Mouse (Mus musculus): ENCODE data around the gene Gemin7.
A peak's percentile ranks its signal among the peaks of the same experiment; 100 is the strongest.

The Gemin7 gene

DNA sequence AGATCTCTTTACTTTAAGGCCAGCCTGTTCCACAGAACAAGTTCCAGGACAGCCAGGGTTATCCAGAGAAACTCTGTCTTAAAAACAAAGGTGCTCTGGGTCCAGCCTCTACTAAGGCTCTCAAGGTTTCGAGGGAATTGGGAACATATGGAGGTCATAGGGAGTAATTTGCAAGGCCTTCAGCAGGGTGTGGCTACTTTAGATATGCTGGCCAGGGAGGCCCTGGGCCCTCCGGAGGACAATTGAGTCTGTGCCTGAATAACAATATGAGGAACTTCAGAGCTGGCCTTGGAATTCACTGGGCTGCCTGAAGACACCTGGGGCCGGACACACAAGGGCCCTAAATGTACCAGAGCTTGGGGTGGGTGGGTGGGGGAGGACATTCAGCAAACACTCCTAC is 1.8 kb downstream of the Gemin7 start:
- no peak for DNase-seq

DNA sequence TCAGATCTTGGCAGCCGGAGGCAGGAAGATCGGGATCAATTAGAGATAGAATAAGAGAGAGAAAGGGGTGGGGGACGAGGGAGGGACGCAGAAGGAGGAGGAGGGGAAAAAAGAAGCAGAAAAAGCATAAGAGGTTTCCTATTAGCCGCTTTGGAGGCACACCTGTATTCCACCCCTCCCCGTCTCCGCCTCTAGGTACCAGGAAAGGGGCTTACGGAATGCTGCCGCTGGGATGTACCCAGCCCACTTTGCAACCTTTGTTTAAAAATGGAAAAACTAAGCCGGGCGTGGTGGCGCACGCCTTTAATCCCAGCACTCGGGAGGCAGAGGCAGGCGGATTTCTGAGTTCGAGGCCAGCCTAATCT is 3.6 kb downstream of the Gemin7 start:
- DNase-seq, result no peak

DNA sequence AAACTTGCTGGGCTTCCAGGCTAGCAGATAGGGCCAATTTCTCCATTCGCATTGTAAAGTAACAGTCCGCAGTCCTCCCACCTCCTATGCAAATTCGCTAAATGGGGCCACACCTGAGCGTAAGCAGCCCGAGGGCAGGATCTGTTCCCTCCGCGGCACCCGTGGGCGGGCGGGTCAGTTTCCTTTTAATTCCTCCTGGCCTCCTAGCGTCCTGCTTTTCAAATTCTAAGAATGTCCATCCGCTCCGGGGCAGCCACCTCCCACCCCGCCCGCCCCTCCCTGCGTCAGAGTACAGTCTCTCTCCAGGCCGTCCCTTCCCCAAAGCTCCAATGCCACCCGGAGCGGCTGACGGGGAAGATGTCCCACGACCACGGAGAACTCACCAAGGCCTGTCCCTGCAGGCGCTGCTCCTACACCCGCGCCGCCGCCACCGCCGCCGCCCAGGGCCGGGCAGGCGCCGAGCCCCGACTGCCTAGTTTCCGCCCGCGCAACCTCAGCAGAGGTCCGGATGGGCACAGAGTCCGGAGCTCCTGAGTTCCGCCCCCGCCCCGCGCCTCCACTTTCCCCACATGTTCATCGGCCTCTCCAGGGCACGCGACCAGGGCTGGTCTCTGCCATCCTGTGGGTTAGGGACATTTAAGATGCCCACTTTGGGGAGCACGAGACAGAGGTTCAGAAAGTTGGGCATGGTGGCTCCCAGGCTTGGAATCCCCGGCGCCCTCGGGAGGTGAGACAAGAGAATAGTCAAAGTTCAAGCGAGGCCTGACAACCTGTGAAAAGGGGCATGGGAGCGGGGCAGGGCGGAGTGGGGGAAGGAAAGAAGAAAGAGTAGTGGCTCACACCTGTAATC is 4.2 kb downstream of the Gemin7 start:
- DNase-seq, result peak; percentile 79

- DNase-seq, result no peak
Observed at GRCm38 (mm10) chr7:19569647-19570046, 7.7 kb downstream of the Gemin7 start.

GRCm38 (mm10) chr7:19567426-19567825 is 10.0 kb downstream of the Gemin7 start:
- no peak for DNase-seq

DNA sequence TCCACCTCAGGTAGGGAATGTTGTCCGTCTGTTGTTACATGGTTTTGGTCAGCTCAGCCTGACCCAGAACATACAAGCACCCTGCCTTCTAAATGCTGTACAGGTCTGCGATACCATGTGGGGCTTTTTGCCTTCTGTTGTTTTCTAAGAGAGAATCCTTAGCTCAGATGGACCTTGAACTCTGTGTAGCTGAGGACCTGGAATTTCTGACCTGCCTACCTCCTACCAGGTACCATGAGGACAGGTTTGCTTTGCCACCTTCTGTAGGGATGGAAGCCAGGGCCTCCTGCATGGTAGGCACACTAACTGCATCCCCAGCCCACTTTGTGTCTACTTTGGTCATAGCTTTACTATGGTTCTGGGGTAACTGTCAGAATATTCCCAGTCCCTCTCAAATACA is 11.6 kb downstream of the Gemin7 start:
- DNase-seq, result no peak

- DNase-seq, result no peak
Observed at GRCm38 (mm10) chr7:19564455-19564854, 12.9 kb downstream of the Gemin7 start.

DNA sequence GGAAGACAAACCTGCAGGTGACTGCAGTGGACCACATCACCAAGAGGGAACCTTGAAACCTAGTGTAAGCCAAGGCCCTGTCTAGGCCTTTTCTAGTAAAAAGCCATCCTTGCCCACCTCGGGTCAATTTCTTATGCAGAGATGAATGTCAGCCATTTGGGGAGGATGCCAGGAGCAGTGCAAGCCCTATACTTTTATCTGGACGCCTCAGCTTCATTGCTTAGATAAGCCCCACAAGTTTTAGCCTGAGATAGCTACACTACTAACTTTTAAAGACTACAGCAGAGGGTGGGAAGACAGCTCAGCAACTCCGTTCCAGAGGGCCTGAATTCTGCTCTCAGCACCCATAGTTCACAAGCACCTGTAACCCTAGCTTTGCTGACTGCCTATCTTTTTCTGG is 13.5 kb downstream of the Gemin7 start:
- DNase-seq, result no peak

DNA sequence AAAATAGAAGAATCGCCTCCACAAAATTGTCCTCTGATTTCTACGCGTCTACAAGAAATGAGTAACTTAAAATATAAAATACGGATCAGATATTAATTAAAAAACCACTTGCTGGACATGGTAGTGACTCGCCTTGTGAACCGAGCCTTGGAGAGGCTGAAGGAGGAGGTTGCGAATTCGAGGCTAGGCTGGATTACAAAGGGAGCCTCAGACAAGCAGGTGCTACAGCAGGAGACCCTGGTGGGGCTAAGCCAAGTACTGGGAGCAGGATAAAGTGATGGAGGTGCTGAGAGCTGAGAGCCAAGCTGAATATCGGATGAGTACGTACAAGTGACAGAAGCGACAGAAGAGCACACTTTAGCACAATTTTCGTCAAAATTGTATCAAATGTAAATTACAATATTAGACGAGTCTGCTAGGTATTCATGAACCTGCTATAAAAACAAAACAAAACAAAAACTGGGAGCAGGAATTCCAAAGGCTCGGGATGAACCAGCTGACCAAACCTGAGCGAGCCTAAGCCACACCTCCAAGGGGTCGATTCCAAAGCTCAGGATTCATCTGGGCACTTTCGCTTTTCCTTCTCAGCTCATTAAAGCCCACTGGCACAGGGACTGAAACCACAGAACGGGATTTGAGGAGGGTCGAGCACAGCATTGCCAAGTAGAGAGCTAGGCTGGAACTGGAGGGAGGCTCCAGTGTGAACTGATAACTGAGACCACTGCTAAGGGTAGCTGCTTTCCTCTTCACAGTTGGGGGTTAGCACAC is 14.6 kb downstream of the Gemin7 start, which contains the start of gene Ppp1r37:
Gene Ppp1r37 (minus strand): TSS at position 434 of the 768 bp plus-strand sequence.
- no peak for DNase-seq

DNA sequence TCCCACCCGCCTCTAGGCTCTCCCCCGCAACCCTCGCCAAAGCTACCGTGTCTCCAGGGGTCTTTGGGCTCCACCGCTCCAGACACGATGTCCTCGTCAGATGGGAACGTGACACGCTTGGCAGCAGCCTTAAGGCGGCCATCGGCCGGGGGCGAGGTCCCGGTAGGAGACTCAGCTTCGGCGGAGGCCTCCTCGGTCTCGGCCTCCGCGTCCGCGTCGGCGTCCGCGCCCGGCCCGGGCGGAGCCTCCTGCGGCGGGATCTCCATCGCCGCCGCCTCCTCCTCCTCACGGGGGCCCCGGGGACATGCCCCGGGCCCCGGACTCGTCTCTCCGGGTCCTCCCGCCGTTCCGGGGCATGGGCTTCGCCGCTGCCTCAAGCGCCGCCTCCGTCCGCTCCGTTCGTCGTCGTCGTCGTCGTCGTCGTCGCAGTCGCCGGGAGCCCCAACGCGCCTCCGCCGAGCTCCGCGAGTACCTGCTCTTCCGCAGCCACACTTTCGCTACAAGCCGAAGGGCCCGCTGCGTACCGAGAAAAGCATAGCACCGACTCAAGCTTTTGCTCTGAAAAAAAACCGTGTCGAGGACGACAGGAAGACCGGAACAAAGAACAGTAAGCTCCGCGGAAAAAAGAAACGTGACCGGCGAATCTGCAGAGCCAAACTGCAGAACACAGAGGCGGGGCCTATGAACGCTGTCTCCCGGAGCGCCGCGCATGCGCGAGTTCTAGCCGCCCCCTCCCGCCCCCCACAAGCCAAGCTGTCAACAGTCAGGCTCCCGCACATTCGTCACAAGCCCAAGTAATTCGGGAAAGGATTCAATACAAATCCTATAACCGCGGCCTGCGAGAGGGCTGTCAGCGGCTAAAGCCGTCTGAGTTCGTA is 15.4 kb downstream of the Gemin7 start:
- peak; percentile 92 for DNase-seq

GRCm38 (mm10) chr7:19561431-19561764 is 16.0 kb downstream of the Gemin7 start:
- DNase-seq, result no peak

- no peak for DNase-seq
Observed at GRCm38 (mm10) chr7:19560491-19561260, 16.7 kb downstream of the Gemin7 start.

- no peak for DNase-seq
Observed at GRCm38 (mm10) chr7:19558965-19559364, 18.4 kb downstream of the Gemin7 start.

- DNase-seq, result no peak
Observed at GRCm38 (mm10) chr7:19557982-19558900, 19.2 kb downstream of the Gemin7 start.

DNA sequence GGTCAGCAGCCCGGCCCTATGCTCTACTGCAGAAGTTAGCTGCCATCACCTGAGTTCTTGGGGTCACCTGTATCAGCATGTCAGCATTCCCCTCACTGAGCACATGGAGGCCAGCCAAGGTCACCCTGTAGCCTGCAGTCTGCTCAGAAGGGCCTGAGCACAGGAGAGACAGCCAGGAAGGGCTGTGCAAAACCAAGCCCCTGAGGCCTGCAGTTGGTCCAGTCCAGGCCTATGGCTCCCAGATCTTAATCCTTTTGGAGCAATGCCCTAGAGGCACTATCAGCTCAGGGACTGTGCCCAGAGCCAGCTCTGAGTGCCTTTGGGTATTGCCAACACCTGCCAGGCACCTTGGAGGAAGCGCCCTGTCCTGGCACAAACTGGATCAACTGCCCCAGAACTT is 20.3 kb downstream of the Gemin7 start:
- DNase-seq, result no peak

- no peak for DNase-seq
Observed at GRCm38 (mm10) chr7:19554168-19554567, 23.2 kb downstream of the Gemin7 start.

DNA sequence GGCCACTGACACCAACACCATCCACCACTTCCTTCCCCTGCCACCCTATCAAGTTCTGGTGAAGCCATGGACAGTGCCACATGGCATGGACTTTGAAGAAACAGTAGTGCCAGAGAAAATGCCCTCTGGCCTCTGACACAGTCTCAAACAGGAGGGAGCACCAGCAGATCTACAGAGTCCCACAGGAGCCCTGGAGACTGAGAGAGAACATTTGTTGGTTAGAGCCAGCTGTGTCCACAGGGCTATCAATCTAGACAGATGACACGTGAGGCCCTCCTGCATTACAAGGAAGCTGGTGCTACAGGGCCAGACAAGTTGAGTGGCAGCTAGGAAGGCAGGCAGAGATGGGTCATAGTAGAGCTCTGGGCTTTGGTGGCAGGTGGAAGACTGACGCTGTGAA is 25.0 kb downstream of the Gemin7 start:
- DNase-seq, result no peak

- DNase-seq, result no peak
Observed at GRCm38 (mm10) chr7:19551634-19552033, 25.8 kb downstream of the Gemin7 start.

- DNase-seq, result no peak
Observed at GRCm38 (mm10) chr7:19549394-19549793, 28.0 kb downstream of the Gemin7 start.

DNA sequence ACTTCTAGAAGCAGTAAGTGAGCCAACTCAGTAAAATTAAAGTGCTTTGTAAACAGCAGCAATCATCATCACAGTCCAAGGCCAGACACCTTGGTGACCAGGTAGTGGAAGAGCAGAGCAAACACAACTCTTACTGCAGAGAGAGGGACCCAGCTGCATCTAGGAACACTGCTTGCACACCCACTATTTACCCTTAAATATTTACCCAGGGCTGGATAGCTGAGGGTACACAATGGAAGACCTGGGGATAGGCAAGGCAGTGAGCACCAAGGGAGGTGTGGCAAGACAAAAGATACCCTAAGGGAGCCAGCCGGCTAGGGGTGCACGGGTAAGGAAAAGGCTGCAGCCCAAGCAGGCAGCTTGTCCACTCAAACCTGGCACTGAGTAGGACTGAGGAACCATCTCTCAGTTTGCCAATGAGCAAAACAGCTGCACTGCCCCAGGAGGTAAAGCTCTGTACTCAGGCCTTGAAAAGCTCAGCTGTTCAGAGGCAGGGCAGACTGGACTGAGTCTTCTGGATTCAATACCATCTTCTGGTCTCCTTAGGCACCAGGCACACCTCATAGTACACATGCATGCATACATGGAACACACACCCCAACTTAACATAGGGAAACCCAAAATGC is 29.9 kb downstream of the Gemin7 start:
- no peak for DNase-seq

GRCm38 (mm10) chr7:19546007-19546406 is 31.4 kb downstream of the Gemin7 start:
- no peak for DNase-seq

All from cerebellum, adult 8-10 months (tissue).